Mouse (Mus musculus) monocyte, adult 5-6 weeks (primary cell): ENCODE results near the gene Akap7. TPM values are rescaled to one million over a fixed set of nuclear protein-coding genes. Genes with fewer than 3 reads are reported as not detected.
"Not testable (repeated sequence)": the region's sequence is repeated elsewhere in the genome, so short reads cannot be mapped to it uniquely, and the experiment has no call there.

Experiments
- ATAC-seq: fragments of 153-309, 156-312 bp; replicated peaks from 2 replicates; pipeline ENCODE4 v1.8.0; 2017; ENCODE audit warnings: mild to moderate bottlenecking; ENCODE audit not compliant: low TSS enrichment, insufficient number of reproducible peaks, severe bottlenecking, poor library complexity, low FRiP score
- total RNA-seq: library from RNA; stranded (forward); fragments of 200-1000, 200-491, 200-594 nt; gene quantifications from 3 replicates; pipeline ENCODE4 v1.2.3, GENCODE M21; 2017

Gene Akap7
- total RNA-seq, 1 experiment from 2014 or later = 22.7 TPM

DNA sequence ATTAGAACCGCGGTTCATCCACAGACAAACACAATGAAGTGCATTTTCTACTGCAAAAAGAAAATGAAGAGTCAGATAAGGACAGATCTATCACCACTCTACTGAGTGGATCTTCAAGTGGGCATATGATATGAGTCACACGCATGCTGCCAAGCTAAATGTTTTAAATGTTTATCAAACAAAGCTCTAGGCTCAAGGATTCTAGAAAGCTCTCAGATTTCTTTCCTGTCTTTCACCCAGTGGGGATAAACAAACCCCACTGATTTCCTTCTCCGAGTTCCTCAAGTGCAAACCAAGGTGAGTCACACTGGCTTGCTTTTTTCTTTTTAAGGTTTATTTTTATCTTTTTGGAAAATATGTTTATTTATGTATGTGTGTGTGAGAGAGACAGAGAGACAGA is 94.0 kb downstream of the Akap7 start:
- ATAC-seq = no peak

DNA sequence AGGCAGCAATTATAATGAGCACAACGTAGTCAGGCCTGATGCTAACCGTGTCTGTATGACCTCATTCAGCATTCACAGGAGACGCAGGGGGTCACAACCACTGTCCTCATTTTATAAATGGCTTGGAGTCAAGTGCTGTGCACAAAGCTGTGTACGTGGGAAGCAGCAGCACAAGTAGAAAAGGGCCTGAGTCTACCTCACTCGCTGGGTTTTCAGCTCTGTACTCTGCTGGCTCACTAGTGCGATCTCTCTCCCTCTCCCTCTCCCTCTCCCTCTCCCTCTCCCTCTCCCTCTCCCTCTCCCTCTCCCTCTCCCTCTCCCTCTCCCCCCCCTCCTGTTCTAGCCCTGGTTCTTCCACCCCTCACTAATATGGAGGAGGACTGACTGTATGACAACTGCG is 99.1 kb downstream of the Akap7 start:
- ATAC-seq = no peak

DNA sequence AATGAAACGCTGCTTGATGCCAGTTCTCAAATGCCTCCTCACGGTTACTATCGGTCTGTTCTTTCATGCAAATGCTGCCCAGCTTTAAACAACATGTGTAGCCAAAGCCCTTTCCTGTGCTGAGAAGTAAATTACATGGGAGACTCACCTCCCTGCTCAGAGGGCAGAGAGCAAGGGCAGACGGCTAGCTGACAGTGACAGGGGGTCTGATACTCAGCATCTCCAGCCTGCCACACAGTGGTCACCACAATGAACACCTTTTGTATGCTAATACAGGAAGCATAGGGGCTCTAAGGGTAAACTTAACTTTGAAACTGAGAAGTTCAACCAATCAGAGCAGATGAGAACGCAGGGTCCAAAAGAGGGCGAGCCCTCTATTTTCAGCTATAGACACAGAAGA is 99.8 kb downstream of the Akap7 start:
- ATAC-seq = no peak

DNA sequence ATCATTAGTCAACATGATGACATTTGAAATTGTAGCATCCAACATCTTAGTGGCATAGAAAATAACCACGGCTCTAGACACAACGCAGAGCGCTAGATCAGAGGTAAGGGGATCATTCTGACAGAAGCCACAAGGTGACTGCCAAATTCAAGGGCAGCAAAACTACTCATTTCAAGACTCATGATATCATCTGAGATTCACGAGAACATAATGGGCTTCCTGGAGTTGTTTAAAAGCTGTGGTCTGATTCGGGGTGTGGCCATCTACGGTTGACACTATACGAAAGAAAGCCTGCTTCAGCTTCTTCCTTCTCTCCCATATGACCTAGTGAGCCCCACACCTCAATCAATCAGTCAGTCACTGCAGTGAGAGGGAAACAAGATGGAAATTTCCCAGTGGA is 107.0 kb downstream of the Akap7 start:
- no peak for ATAC-seq

DNA sequence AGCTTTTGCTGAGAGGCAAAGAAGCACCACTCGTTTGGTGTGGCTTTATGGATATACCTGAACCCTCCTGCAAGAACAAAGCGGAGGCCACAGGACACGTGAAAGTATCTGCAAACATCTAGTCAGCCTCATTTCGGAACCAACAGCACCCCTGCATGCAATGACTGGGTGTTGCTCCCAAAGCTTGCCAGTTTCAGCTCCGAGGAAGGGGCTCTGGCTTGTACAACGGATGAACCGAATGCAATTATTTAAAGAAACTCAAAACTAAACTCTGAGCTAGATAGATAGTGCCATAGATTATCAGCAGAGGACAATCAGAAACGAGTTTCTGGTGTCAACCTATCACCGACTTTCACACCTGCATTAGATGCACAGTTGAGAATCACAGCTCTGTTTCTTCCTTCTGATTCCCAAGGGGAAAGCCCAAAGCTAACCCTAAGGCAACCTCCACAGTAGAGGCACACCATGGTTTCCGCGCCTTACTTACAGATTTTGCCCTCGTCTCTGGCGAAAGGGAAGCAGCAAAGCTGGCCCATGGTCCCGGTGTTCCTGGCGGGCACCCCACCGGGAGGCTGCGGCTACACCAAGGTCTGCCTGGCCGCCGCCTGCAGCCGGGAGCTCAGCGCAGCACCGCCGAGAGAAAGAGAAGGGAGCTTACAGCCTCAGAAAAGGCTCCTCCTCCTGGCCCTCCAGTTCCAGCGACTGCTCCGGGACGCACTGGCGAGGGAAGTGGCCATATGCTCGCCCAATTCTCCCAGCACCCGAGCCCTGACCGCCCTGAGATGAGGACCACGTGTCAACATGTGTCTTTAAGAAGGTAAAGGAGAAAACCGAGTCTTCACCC is 107.9 kb downstream of the Akap7 start:
- no peak for ATAC-seq

DNA sequence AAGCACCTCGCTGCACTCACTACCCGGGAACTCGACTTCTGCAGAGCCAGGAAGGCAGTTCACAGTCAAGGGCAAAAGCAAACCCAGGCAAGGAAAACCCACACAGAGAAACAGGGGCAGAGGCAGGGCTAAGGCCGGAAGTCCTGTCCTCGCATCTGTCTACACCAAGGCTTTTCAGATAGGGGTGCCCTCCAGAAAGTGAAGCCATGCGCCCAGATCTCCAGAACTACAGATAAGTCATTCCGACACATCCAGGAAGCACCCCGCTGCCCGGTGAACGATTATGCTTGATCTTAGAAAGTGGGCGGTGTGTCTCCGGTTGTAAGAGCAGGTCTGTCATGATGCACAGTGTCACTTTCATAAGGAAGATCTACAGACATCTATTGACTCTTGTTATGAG is 109.1 kb downstream of the Akap7 start:
- ATAC-seq = no peak

DNA sequence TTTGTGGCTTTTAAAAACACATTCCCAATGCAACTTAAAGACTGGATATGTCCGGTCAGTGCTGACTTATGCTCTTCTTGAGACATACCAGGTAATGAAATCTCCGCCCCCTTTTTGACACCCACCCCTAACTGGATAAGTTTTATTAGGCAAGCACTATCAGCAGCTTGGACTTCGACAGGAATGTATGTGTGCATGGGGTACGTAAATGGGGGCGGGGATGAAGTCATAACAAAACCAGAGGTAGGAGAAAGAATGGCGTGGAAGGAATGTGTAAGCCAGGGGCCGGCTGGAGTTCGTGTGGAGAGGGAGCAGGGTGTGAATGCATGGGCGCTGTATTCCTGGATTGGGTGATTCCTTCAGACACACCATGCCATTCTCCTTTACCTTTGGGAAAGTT is 109.6 kb downstream of the Akap7 start:
- no peak for ATAC-seq

DNA sequence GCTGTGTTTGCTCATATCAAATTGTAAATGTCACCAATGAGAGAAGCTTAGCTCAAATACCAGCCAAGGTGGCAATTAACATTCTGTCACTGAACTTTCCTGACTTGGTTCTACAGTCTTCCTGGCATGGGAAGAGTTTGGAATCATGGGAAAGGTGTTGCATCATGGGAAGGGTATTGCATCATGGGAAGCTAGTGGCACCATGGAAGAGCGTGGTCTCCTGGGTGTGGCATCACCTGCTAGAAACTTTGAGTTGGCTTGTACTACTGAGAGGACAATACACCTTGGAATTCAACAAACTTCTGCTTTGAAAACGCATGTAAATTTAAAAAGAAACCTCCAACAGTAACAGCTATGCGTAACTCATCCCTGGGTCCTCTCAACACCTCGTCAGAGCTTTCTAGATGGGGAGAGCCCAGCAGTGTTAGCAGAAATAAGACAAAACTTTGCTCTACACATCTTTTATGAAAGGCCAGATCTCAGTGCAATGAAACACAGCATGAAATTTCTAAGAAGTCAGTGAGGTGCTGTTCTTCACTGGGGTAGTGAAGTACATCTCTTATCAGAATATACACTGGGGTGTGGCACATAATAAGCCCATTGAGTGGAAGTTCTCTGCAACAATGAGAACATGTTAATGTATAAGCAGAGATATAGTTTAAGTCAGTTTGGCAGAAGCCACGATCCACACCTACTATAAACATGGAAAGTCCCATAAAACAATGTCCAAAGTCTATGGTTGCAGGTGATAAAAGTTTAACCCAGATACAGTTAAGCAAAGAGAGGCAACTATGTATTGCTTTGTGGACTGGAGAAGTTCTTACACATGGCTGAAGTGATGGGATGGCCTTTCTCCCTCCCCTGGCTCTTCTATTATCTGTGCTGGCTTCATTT is 115.2 kb downstream of the Akap7 start:
- no peak for ATAC-seq

DNA sequence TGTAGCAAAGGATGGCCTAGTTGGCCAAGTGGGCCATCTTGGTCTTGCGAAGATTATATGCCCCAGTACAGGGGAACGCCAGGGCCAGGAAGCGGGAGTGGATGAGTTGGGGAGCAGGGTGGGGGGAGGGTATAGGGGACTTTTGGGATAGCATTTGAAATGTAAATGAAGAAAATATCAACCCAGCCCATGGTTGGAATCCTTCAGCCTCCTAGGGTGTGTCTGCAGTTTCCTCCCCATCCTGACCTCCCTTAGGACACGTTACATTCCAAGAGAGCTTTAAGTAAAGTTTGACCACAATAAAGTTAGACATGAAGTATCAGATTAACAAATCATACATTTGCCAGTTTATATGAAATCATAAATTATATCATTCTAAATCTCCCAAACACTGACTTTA is 116.5 kb downstream of the Akap7 start:
- no peak for ATAC-seq

DNA sequence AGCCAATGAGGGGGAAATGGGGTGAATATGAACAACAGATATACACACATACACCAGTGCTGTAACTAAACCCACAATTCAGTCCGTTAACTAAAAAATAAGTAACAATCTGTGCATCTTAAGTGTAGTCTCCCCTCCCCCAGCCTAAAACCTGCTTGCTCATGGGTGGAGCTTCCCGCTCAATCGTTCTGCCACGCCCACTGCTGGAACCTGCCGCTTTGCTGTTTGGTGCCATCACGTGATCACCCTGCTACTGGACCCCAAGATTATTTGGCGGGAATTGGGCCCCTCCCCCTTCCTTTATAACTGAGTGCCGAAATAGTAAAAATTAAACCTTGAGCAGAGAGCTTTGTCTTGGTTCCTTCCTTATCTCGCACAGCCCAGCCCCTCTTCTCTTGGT is 121.4 kb downstream of the Akap7 start:
- ATAC-seq = not testable (repeated sequence)

DNA sequence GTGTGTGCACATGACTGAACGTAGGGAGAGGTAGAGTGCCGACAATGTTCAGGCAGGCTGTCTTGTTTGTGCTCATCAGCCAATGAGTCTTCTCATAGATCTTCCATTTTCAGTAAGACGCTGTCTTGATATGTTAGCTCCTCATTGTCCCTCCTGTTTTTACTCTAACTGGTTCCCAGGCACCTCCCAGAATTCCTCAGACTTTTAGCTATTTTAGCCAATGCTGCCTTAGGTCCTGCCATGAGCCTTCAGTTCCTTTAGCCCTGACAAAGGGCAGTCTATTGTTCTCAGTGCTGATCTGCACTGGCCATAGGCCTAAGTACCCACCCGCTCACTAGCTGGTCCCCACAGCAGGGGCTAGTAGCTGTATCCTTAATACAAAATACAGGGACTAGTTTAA is 122.0 kb downstream of the Akap7 start:
- no peak for ATAC-seq

DNA sequence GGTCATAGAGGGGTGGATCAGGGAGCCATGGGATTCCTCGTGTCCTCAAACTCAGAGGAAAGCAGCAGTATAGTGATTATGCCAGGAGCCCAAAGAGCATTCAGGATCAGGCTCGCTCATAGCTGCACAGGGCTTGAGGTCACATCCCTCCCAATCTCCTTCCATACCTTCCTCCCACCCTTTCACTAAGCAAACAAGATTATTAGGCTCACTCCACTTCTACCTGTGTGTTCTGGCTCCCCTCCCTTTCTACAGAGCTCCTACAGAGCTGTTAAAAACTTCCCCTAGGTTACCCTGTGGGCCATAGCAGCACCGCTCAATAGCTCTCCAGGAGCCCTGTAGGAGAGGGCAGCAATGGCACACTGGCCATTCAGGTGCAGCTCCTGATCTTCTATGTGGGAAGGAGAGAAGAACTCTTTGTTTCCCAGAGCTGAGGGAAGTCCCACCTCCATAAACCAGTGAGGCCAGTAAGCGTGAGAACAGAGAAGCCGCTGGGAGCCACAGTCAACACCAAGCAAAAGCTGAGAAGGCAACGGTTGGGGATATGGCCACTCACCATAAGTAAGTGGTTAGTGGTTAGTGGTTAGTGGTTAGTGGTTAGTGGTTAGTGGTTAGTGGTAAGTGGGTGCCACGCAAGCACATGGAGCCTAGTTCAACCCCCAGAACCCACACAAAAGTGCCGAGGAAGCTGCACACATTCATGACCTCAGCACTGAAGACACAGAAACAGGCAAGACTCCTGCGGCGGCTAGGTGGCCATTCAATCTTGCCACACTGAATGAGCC is 122.7 kb downstream of the Akap7 start:
- ATAC-seq = no peak

DNA sequence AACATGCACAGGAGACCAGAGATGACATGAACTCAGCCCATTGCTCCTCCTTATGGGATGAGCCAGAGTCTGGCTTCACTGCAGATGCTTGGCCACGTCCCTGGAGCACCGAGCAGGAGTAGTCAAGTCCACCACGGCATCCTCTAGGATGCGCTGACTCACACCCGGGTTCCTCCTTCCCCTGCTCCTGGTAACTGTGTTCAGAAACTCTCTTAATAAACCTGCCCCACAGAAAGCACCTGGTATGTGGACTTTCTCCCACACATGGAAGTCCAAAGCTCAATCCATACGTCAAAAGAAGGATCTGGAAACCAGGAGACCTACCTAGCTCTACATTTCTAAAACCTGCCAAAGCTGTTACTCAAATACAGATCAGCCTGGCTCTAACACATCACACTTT is 124.4 kb downstream of the Akap7 start:
- ATAC-seq = no peak

DNA sequence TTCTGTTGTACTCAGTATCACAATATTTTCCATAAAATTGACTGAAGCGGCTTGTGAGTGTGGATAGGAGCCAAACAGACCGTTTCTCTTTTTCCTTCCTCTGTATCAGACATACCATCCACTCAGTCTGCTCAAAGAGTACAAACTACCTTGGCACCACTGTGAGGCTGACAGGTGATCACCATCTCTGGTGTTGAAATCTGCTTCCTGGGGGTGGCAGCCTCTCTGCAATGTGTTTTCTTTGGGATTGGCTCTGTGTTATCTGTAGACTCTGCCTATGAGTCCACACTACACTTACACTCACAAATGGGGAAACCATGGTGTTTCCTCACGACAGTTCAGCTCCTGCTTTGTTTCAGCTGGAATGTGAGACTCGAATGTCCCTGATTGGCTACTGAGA is 128.6 kb downstream of the Akap7 start:
- no peak for ATAC-seq

DNA sequence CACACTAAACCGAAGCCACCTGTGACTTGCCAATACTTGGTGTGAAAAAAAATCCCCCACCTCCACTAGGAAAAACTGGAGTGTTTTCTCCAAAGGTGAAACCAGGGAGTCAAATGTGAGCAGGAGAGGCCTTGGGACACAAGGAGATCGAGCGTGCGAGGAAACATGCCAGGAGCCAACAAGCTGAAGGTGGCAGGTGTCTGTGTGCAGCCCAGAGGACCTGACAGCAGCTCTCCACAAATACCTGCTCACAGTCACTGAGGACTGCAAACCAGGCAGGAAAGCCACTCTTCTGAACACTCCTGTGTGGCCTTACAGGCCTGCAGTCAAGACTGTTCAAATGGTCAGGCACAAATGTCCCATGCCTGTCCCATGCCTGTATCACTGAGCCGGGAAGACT is 130.4 kb downstream of the Akap7 start:
- ATAC-seq = no peak

DNA sequence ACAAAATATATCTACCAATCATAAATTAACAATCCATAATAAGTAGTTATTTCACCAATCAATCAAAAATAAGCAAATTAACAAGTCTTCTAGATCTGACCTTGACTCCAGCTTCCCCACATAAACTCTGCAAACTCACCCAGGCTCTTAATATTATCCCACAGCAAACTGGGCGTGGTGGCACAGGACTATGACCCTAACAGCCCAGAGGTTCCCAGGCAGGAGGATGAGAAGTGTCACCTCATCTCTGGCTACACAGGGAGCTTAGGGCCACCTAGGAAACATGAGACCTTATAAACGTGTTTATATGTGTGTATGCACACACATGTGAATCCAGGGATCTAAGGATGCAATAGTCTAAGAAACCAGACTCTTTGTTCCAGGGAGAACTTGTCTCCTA is 132.8 kb downstream of the Akap7 start:
- ATAC-seq = no peak

DNA sequence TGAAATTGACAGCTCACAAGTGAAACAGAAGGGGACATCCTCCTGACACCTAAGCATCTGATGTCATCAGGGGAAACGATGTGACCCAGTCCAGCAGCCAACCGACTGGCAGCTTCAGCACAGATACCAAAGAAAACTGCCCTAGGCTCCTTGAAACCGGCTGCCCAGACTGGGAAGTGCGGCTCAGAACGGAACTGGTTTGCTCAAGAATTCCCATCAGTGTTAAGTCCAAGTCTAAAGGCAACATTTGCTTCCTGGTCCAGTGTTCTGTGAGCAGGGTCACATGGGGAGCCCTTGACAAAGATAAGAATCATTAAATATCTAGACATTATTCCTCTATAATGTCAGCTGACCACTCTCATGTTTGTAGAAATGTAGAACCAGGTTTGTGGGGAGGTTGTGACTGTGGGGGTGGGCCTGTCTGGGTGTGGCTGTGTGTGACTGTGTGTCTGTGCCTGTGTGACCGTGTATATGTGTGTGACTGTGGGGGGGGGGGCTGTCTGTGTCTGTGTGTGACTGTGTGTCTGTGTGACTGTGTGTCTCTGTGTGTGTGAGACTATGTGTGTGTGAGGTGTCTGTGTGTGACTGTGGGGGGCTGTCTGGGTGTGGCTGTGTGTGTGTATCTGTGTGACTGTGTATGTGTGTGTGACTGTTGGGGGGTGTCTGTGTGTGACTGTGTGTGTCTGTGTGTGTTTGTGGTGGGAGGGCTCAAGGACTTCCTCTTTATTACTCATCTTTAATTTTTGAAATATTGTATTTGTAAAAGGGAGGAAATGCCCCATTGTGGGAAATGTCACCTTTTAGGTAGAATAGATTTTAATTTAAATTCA is 140.1 kb downstream of the Akap7 start:
- no peak for ATAC-seq

DNA sequence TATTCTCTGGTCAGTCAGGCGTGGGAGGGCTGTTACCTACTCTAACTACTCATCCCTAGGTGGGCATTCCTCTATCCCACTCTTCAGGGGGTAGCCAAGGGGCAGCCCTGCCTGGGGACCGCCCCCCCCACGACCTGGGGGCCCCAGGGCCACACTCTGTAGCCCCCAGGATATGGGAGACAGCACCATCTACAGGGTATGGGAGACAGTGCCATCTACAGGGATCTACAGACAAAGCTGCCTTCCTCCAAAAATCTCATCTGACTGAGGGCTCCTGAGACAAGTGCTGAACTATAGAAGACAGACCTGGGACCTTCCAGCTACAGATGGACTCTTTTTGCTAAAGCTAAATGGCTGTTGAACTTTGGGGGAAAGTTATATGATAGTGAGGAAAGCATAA is 144.2 kb downstream of the Akap7 start:
- ATAC-seq = not testable (repeated sequence)
